Mouse (Mus musculus): ENCODE data around the gene Tmem138.

Gene Tmem138

GRCm38 (mm10) chr19:10576690-10577561 lies at the start of gene Tmem138, which contains the start of gene Cyb561a3:
Gene Tmem138 (minus strand): TSS chr19:10577362.
Gene Cyb561a3 (plus strand): TSS chr19:10577172.
- DNase-seq (ENCODE audit: low spot score), result peak; percentile 95

- no peak for DNase-seq (ENCODE audit: low spot score)
Observed at GRCm38 (mm10) chr19:10608573-10609240, 31.5 kb upstream of the Tmem138 start.

- DNase-seq (ENCODE audit: low spot score), result peak; percentile 52
Observed at GRCm38 (mm10) chr19:10605901-10606622, 28.9 kb upstream of the Tmem138 start.

- peak; percentile 98 for DNase-seq (ENCODE audit: low spot score)
Observed at GRCm38 (mm10) chr19:10605293-10605900, 28.2 kb upstream of the Tmem138 start, which contains the start of the genes Ddb1 and Tkfc. Gene Ddb1 (plus strand): TSS chr19:10605327. Gene Tkfc (minus strand): TSS chr19:10605654.

GRCm38 (mm10) chr19:10604534-10604933 lies 27.4 kb upstream of the Tmem138 start:
- DNase-seq (ENCODE audit: low spot score), result peak; percentile 16

GRCm38 (mm10) chr19:10603660-10604523 lies 26.7 kb upstream of the Tmem138 start:
- DNase-seq (ENCODE audit: low spot score), result no peak

- DNase-seq (ENCODE audit: low spot score), result peak; percentile 82
Observed at GRCm38 (mm10) chr19:10602787-10603186, 25.6 kb upstream of the Tmem138 start.

GRCm38 (mm10) chr19:10602247-10602769 lies 25.1 kb upstream of the Tmem138 start:
- DNase-seq (ENCODE audit: low spot score), result no peak

- no peak for DNase-seq (ENCODE audit: low spot score)
Observed at GRCm38 (mm10) chr19:10599648-10600047, 22.5 kb upstream of the Tmem138 start.

GRCm38 (mm10) chr19:10598188-10598587 lies 21.0 kb upstream of the Tmem138 start:
- DNase-seq (ENCODE audit: low spot score), result no peak

- no peak for DNase-seq (ENCODE audit: low spot score)
Observed at GRCm38 (mm10) chr19:10591659-10592377, 14.7 kb upstream of the Tmem138 start.

- DNase-seq (ENCODE audit: low spot score), result no peak
Observed at GRCm38 (mm10) chr19:10590301-10590700, 13.1 kb upstream of the Tmem138 start.

GRCm38 (mm10) chr19:10589127-10589857 lies 12.1 kb upstream of the Tmem138 start:
- DNase-seq (ENCODE audit: low spot score), result no peak

GRCm38 (mm10) chr19:10587231-10587630 lies 10.1 kb upstream of the Tmem138 start:
- no peak for DNase-seq (ENCODE audit: low spot score)

- DNase-seq (ENCODE audit: low spot score), result no peak
Observed at GRCm38 (mm10) chr19:10585112-10585511, 8.0 kb upstream of the Tmem138 start.

GRCm38 (mm10) chr19:10583550-10584146 lies 6.5 kb upstream of the Tmem138 start:
- DNase-seq (ENCODE audit: low spot score), result no peak

GRCm38 (mm10) chr19:10581984-10582383 lies 4.8 kb upstream of the Tmem138 start:
- no peak for DNase-seq (ENCODE audit: low spot score)

GRCm38 (mm10) chr19:10580761-10581160 lies 3.6 kb upstream of the Tmem138 start:
- DNase-seq (ENCODE audit: low spot score), result no peak

- no peak for DNase-seq (ENCODE audit: low spot score)
Observed at GRCm38 (mm10) chr19:10580102-10580501, 2.9 kb upstream of the Tmem138 start.
